Mouse (Mus musculus): ENCODE measurements around the gene Apol8.

DNA sequence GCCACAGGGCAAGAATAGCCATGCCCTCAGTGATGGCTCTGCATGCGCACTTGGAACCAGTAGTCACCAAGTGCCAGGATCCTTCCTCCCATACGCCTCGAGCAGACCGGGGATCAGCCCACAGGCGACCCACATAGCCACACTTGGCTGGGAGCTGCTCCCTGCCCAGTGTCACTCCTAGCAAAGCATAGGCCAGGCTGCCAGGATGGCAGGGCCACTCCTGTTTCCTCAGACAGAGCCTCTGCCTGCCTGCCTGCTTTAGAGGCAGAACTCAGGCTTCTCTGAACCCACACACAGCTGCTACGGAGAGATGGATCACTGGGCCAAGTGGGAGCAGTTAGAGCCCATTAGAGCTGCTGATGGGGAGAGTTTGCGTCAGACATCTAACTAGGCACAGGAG lies 36.8 kb upstream of the Apol8 start:
- TF ChIP-seq POLR2A (IDR thresholded peaks at IDR 0.05; ENCODE audit: control insufficient read depth, extremely low read depth, insufficient read depth, low read length, poor library complexity) (no peak), CTCF (IDR thresholded peaks at IDR 0.05; ENCODE audit: borderline replicate concordance, control insufficient read depth, extremely low read depth, insufficient read depth, low read length, poor library complexity) (no peak)

Data from thymus, adult 2 months (tissue).